Mouse (Mus musculus) gonadal fat pad, adult 2 months (tissue): ENCODE measurements around the gene Dhx15. TPM values are rescaled to one million over a fixed set of nuclear protein-coding genes. Genes with fewer than 3 reads are reported as not detected.

Experiments
- DNase-seq: peaks from one replicate; pipeline ENCODE4 v3.0.0-alpha.2; 2012; ENCODE audit warnings: low read depth
- polyA plus RNA-seq: library from polyadenylated mRNA; depleted of rRNA; stranded (reverse); fragments of >200 nt; gene quantifications from 2 replicates; pipeline ENCODE4 v1.2.3, GENCODE M21; 2012

The Dhx15 gene
- polyA plus RNA-seq, 1 experiment = 40.4 TPM

DNA sequence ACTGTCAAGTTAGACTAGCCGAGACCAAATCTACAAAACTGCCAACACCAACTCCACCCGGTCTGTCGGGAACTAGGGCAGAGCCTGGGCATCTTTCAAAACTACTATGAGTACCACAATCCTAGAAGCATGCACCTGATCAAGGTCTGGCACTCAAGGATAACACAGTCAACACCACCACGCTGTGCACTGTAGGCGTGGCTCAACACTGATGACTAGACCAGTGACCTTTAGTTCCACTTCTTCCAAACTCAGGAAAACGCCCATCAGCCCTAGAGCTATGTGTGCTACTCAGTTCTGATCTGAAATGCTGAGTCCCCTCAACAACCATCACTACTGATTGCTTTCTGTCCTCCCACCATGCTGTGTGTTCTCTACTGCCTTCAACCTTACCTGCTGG, 44.6 kb downstream of the Dhx15 start:
- DNase-seq = no peak

DNA sequence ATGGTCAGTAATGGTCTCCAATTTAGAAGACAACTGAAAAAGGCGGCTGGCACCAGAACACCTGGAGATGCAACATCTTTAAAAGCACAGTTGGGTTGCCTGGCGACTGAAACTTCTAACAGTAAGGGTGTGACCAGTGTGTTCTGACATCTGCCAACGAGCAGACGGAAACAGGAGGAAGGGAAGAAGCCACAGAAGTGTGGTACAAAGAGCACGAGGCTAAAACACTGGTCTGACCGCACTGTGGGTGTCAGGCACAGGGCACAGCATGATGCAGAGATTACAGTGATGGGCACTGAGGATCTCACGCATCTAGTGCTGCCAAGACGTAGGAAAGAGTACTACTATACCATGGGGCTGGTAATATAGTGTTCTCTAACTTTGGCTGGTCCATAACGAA, 48.4 kb downstream of the Dhx15 start:
- no peak for DNase-seq

DNA sequence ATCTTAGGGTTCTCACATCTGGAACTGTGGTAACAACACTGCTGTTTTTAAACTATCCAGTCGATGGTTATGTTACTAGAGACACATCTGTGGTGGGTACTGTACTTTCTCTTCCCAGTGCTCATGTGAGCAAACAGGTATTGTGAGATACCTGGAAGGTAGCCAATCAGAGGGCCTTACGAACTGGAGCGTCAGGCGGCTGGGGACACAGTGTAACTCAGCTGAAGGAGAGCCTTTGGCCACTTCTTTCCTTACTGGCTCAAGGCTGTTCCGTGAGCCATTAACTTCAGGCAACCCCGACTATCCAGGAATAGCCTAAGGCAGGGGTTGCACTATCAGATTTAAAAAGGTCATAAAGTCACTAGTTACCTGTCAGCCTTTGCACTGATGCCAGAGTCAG, 51.5 kb downstream of the Dhx15 start:
- peak; percentile 44 for DNase-seq

DNA sequence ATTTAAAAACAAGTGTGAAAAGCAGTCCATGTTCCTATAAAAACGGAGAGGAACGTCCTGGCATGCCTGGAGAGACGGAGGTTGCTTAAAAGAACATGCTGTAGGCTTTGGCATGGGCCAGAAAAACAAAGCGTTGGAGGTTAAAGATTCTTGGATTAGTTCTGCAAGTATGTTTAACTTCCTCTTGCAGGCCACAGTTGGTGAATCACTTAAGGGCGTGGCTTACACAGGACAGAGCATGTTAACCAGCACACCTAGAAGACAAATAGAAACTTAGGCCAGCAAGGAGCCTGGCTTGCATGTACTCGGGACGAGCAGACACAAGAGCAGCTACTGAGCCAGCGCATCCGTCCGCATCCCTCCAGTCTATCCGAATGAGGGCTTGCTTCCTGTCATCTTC, 52.2 kb downstream of the Dhx15 start:
- DNase-seq = peak; percentile 99

DNA sequence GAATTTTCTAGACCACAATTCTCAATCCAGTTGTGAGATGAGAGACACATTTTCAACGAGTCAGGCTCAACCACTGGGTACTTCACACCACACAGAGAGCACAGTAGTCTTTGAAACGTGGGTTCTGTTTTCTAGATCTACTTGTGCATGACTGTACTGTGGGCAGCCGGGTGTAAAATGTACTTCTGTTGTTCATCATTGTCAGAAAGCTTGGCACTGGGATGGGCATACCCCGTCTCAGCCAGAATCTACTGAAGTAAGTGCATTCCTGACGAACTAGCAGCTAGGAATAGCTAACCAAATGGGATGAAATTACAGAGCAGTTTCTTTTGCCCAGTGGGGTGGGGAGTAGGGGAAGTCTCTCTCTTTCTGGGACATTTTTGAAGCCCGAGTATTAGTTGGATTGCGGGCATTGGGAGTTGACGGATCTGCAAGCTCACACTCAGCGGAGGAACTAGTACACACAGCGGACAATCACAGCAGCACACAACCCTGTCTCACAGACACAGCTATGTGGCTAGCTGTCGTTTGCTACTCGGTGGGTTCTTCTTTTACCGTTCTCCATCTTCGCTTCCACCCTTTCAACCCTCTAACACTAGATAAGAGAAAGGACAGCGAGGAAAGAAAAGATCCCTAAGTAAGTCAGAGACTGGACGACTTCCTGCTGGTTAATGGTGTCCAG, 54.7 kb downstream of the Dhx15 start:
- no peak for DNase-seq

DNA sequence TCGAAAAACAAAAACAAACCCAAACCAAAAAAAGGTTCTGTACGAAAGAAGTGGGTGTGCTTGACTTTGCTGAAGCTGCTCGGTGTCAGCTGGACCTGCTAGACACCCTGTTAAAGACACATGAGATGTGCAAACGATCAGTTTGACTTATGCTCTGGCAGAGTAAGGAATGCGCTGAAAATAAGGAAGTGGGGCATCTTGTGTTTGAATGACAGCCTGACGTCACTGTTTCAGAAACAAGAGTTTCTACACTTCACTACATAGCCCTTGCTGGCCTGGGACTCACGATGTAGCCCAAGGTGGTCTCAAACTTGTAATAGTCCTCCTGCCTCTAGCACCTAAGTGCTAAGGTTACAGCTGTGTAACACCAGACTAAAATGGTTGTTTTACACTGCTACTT, 57.5 kb downstream of the Dhx15 start:
- DNase-seq = no peak

DNA sequence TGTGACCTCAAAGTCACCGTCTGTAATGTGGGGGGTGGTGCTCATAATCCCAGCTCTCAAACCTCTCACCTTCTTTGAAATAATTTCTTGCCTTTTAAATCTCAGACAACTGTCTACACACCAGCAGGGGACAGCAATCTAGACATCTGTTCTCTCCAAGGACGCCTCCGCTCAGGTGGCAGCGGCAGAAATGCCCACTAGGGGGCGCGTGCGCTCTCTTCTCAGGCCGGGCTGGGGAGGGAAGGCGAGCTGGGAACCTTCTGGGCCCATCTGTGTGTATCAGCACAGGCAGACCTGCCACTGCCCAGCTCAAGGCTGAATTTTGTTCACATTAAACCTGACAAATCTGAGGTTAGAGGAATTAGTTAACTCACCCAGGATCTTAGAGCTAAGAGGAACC, 58.2 kb downstream of the Dhx15 start:
- no peak for DNase-seq

DNA sequence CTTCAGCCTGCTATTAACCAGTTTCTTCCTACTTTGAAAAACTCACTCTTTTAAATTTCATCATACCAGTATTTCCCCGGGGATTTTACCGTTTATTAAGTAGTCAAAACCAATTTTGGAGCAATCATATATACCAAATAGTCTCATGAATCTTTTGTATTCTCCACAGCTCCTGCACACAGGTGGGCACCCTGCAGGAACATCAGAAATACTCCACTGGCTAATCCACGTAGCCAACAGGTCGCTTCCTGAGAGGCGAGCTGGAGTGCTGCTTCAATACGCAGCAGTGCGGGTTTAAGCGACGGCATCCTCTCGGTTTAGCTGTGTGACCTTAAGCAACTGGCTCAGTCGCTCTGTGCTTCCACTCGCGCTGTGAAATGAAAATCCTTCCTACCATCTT, 58.9 kb downstream of the Dhx15 start:
- DNase-seq = no peak

DNA sequence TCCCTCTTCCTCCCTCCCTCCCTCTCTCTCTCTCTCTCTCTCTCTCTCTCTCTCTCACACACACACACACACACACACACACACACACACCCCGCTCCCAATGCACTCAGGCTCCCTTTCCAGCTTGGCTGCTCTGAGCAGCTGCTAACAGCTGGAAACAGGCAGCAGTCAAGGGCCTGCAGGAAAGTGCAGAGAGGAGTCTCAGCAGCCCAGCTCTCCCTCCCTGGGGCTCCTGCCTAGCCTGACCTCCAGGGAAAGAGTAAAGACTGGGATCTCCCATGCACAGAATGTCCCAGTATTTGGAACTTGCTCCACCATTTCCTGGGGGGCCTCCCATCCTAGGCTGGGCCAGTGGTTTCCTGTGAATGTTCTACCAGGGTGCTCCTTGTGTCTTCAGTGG, 59.8 kb downstream of the Dhx15 start:
- DNase-seq = no peak

DNA sequence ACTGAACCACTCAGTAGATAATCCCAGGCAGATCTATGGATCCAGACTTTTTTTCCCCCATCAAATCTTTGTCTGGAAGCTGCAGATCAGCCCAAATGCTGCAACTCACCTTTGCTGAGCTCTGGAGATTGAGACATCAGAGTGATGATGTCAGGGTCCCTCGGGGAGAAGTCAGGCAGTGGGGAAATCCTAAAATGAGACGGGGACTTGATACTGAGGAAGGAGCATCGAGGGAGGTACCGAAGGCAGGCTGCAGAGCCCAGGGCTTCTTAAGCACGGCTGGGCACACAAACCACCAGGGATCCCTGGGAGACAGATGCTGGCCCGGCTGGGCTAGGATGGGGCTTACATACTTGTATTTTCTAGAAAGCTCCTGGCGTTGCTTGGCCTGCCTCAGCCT, 64.1 kb downstream of the Dhx15 start:
- no peak for DNase-seq

DNA sequence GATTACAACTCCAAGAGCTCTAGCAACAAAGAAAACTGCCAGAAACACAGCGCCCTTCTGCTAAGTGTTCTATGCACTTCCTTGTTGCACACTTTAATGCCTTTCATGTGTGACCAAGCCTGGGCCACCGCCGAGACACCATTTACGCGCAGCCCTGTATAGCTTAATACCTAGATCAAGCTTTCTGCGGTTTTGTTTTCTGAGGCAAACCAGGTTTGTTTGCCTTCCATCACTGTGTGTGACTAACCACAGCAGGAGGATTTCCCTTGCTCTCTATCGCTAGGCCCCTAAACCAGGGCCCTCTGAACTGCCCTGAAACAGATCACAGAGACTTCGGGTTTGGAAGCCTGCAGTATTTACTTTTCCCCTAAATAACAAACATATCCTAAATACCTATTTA, 64.5 kb downstream of the Dhx15 start:
- no peak for DNase-seq

DNA sequence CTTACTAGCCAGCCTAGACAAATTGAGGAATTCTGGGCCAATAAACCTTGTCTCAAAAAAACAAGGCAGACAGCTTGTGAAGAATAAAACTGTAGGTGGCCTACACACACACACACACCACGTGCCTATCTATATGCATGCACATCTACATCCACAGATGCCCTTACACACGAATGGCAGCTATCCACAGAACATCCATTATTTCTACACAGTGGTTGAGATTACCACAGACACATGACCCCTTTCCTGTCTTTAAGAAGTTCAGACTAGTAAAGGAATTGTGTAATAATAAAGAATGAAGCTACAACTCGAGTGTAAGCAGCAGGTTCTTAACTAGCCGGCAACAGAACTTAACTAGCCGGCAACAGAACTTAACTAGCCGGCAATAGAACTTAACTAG, 68.2 kb downstream of the Dhx15 start:
- DNase-seq = no peak

DNA sequence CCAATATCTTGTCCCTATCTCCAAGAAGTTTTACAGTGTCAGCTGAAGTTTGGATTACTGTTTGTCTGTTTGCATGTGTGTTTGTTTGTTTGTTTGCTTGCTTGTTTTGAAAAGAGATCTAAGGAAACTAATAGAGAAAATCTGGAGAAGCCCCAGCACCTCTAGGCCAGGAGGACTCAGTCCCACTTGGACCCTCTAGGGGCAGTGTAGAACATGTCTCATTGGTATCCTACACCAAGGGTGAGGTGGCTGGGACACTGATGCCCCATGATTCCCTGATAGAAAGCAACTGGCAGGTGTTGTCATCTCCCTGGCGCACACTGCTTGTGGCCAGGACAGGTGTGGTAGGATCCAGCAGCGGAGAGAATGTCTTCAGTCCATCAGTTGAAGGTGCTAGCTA, 70.5 kb downstream of the Dhx15 start:
- no peak for DNase-seq

DNA sequence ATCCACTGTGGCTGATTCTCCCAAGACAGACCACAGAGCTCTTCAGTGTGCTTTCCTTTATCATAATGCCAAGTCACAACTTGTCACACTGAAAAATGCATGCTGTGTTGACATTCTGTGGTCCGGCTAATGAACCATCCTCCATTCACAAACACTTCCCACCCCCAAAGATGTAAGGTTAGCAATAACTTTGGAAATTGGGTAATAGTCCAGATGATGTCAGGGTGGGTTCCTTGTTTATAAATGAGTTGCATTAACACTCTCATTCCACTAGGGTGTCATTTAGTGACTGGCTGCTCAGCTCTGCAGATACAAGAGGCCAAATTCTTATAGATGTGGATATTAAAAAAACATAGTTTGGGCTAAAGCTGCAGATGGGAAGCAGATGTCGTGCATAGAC, 71.1 kb downstream of the Dhx15 start:
- no peak for DNase-seq

DNA sequence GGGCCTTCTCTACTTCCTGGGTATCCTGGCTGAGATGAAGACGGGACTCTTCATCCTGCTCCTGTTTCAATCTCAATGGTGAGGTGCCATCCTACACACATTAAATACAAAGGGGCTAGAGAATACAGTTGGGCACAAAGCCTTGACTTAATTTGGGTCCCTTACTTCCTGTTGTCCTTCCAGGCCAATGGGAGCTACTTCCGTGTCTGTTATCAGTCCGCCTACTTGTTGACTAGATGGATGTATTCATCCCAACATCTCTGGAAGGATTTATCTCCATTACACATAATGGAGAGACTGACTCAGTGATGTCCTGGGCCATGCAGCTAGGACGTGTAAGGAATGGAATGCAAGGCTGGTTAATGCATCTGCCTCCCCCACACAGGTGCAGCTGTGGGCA, 72.5 kb downstream of the Dhx15 start:
- no peak for DNase-seq

DNA sequence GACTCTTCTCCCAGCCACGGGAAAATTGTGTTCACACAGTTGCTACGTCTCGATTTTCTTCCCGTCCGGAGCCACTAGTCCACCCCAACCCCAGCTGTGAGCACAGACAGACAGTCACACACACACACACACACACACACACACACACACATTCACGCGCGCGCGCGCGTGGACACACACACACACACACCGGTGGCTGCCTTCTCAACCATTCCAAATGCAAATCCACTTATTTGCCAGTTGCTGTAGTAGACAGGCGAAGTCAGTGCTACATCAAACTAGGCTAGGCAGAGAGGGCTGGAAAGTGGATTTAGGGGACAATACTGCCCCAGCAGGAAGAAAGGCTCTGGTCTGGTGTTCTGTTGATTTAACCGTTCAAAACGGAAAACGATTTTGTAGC, 73.9 kb downstream of the Dhx15 start:
- no peak for DNase-seq

DNA sequence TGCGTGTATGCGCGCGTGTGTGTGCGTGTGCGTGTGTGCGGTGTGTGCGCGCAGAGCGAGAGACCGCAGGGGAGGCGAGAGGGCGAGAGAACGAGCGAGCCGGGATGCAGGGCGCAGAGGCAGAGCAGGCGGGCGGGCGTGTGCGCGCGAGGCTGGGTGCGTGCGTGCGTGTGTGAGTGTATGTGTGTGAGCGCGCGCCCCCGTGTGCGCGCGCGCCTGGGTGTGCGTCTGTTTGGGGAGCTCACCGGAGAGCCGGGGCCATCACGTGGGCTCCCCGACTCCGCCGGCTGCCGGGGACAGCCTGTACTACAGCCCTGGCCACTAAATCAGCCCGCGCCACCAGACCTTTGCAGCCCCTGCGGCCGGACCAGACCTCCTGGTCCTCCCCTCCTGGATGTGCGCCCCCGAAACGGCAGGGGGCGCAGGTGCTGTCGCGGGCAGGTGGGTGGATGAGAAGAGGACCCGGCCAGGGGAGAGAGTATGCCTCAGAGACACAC, 74.4 kb downstream of the Dhx15 start:
- DNase-seq = no peak

DNA sequence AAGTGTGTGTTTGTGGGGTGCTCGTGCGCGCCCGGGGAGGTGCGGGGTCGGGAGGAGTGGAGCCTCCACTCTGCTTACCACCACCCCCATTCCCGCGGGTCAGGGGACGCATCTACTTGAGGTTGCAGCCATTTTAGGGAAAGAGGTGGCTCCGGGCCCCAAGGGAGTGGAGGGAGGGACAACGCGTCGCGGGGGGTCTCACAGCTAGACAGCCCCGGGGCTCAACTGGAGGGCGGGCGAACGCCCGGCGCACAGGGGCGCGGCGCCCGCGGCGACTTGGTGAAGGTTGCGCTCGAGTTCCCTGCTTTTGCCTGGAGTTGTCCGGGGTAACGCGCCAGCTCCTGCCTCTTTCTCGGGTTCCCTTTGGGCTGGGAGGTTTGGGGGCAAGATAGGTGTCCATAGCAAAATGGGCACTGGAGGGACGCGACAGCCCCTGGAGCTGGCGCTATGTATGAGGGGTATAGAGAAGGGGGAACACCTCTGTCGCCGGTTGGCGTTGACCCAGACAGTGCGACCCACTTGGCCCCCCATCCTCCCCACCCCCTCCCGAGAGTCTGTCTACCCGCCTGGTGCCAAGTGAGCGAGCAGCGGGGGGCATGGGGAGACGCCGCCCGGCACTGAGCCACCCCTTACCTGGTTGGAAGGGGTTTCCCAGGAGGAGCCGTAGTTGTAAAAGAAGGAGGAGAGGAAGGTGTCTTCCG, 75.4 kb downstream of the Dhx15 start:
- DNase-seq = no peak

DNA sequence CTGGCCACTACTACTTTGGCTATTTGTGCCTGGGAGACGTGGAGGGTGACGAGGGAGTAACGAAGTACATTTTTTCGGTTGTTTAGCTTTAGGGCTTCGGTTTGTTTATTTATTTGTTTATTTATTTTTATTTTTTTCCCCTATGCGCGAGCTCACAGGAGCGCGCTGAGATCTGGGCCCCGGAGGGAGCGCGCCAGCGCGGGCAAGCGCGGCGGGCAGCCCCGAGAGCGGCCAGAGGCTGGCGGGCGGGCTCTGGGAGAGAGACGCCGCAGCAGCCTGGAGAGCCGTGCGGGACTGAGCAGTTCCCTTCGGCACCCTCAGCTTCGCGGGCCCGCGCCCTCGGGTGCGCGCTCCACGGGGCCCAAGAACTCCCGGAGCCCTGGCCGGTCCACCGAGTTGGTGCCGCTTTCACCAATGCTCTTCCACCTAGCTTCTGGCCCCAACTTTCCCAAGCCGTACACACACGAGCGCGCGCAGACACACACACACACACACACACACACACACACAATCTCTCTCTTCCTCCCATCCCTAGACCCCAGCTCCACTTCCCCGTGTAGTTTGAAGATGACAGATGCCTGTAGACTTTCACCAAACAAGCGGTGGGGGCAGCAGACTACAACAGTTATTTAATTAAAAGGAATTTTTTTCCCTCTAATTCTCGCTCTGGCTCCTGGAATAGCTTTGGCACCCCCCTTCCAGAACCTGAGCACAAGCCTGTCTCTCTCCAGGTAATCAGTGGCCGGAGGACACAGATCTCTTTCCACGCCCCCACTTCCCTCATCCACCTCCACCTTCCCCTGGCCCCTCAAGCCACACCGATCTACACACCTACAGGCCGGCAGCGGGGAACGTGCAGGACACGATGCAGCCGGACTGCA, 76.2 kb downstream of the Dhx15 start:
- no peak for DNase-seq

DNA sequence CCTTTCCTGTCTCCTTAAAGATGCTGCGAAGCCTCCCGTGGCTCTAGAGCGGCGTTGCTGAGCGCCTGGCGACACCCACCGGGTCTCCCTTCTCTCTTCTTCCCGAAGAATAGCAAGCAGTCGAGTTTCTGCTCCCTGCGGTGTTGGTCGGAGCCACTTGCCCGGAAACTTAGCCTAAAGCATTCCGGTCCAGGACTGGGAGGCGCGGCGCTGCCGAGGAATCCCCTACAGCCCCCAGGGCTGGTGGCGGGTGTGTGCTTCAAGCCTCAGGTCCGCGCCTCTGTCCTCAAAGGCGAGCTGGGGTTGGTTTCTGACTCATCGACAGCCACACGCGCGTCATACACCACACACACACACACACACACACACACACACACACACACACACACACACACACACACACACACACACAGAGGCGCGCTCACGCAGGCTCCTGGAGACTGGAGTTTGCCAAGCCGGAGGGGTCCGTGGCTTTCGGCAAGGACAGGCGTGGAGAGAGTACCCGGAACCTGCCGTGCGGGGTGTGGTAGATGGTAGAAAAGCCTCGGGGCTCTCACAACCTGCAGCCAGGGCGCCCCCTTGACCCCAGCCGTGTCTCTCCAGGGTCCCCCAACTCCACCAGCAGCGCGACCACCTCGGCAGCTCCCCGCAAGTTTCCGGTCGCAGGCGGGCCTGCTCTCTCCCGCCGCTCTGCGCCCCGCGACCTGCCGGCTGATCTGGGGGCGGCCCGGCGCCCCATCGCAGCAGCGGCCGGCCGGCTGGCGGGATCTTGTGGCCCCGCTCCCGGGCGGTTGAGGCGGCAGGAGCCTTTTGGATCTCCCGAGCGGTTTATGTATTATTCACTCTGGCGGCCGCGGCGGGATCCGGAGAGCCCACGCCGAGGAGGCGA, 77.1 kb downstream of the Dhx15 start:
- no peak for DNase-seq

DNA sequence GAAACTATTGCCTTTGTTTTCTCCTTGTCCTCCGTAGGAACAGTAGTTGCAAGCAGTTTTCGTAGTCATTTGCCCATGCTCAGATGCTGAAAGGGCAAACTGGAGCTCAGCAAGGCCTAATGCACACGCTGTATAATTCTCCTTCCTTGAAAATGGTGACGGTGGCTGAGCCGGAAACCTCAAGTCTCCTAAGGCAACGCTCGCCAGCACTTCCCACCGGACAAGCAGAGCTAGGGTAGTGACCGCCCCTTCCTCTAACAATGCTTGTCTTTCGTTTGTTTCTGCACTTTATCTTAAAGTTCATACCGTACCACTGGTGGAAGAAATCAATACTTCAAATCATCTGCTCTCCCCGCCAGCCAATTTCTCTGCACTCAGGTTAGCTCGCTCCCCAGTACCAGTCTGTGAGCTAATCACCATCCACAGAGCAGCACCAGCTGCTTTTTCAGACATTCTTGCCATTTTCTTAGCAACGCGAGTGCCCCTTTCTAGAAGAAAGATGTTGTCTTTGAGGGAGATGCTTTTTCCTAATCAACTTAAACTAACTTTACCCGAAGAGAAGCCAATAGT, 78.0 kb downstream of the Dhx15 start:
- DNase-seq = no peak
